Mouse (Mus musculus) hindbrain, embryonic 12.5 days (tissue): ENCODE results near the gene Rwdd4a. TPM values are rescaled to one million over a fixed set of nuclear protein-coding genes. Genes with fewer than 3 reads are reported as not detected.

Experiments
- ATAC-seq: fragments of 200-750 bp; cut with Nextera tagmentation; 2 replicates; pipeline ENCODE4 v1.8.0; 2017; ENCODE audit warnings: moderate TSS enrichment; ENCODE audit not compliant: low FRiP score
- H3K27ac ChIP-seq: fragments of 300-500 bp; sonication (generic); 2 replicates; pipeline ENCODE4 v1.5.1; 2016; ENCODE audit warnings: mild to moderate bottlenecking
- H3K27me3 ChIP-seq: fragments of 300-500 bp; sonication (generic); 2 replicates; pipeline ENCODE4 v1.6.1; 2016; ENCODE audit warnings: mild to moderate bottlenecking
- H3K36me3 ChIP-seq: fragments of 300-500 bp; sonication (generic); 2 replicates; pipeline ENCODE4 v1.6.1; 2016; ENCODE audit warnings: mild to moderate bottlenecking
- H3K4me1 ChIP-seq: fragments of 300-500 bp; sonication (generic); 2 replicates; pipeline ENCODE4 v1.6.1; 2016
- H3K4me2 ChIP-seq: fragments of 300-500 bp; sonication (generic); replicated peaks from 2 replicates; pipeline ENCODE4 v1.6.1; 2016; ENCODE audit warnings: mild to moderate bottlenecking
- H3K4me3 ChIP-seq: fragments of 300-500 bp; sonication (generic); 2 replicates; pipeline ENCODE4 v1.5.1; 2016; ENCODE audit warnings: mild to moderate bottlenecking
- H3K9ac ChIP-seq: fragments of 300-500 bp; sonication (generic); 2 replicates; pipeline ENCODE4 v1.6.1; 2016; ENCODE audit warnings: mild to moderate bottlenecking, moderate library complexity
- H3K9me3 ChIP-seq: fragments of 300-500 bp; sonication (generic); replicated peaks from 2 replicates; pipeline ENCODE4 v1.6.1; 2016; ENCODE audit warnings: mild to moderate bottlenecking
- WGBS: fragments of 180-500 bp; shearing (Covaris S2); methylation state at CpG from one replicate; pipeline ENCODE4 v1.1.7; 2016; 5-methylcytosine and 5-hydroxymethylcytosine counted together
- microRNA-seq: library from miRNA; unstranded; fragments of <30 nt; microRNA quantifications from one replicate; pipeline ENCODE4, GENCODE M21; 2017
- polyA plus RNA-seq: library from polyadenylated mRNA; unstranded; fragments of >200 nt; fragmentation: Nextera tagmentation; extraction: Ambion mirVana; gene quantifications from 2 replicates; pipeline ENCODE4 v1.2.1, GENCODE M21; 2016

The Rwdd4a gene
- polyA plus RNA-seq, 1 experiment from 2014 or later = 45.6 TPM

- no peak for ATAC-seq
- WGBS = 82% methylated on average over 8 of the region's 8 CpGs
Measured at GRCm38 (mm10) chr8:47600664-47601063, 67.2 kb downstream of the Rwdd4a start.

More at GRCm38 (mm10) chr8:47600664-47601063, 67.2 kb downstream of the Rwdd4a start:
- no peaks in the 10 kb centered on the region for H3K27me3 ChIP-seq
- H3K4me2 ChIP-seq = no peak overlapping the region
- H3K4me1 ChIP-seq = no peaks in the 10 kb centered on the region
- no peak overlapping the region for H3K9ac ChIP-seq
- no peaks in the 10 kb centered on the region for H3K9me3 ChIP-seq
- no peak overlapping the region for H3K4me3 ChIP-seq
- H3K27ac ChIP-seq = no peak overlapping the region
- no peaks in the 10 kb centered on the region for H3K36me3 ChIP-seq

Small RNAs within 50 kb of the gene (microRNA-seq; reads per million reads assigned to microRNA genes)
- not detected for gene Gm27409

Other genes with a start within 250 kb of the Rwdd4a start
- 40.2 and 41.2 TPM in 2 replicates for gene Stox2, start 87.3 kb upstream of the Rwdd4a start, polyA plus RNA-seq
- gene Trappc11, start 194 bp upstream of the Rwdd4a start, polyA plus RNA-seq = 47.5 and 50.1 TPM in 2 replicates
- gene Ing2, start 141.9 kb downstream of the Rwdd4a start, polyA plus RNA-seq = 15.9 and 16.2 TPM in 2 replicates
- 47.6 and 48.7 TPM in 2 replicates for gene Cdkn2aip, start 180.3 kb downstream of the Rwdd4a start, polyA plus RNA-seq